Mouse (Mus musculus) intestine, postnatal 0 days (tissue): Measurements from ENCODE around the gene Ccdc103. TPM values are rescaled to one million over a fixed set of nuclear protein-coding genes. Genes with fewer than 3 reads are reported as not detected.

Experiments
- ATAC-seq: fragments of 200-750 bp; cut with Nextera tagmentation; 2 replicates; pipeline ENCODE4 v1.8.0; 2017; ENCODE audit warnings: mild to moderate bottlenecking, moderate TSS enrichment, moderate library complexity
- H3K27ac ChIP-seq: fragments of 300-500 bp; sonication (generic); 2 replicates; pipeline ENCODE4 v1.5.1; 2014; ENCODE audit warnings: mild to moderate bottlenecking, low read depth, low read length, moderate library complexity
- H3K27me3 ChIP-seq: fragments of 300-500 bp; sonication (generic); replicated peaks from 2 replicates; pipeline ENCODE4 v1.6.1; 2014; ENCODE audit warnings: low read length, mixed read lengths; ENCODE audit not compliant: control insufficient read depth, insufficient read depth
- H3K36me3 ChIP-seq: fragments of 300-500 bp; sonication (generic); 2 replicates; pipeline ENCODE4 v1.6.1; 2014; ENCODE audit warnings: mild to moderate bottlenecking, moderate library complexity; ENCODE audit not compliant: control insufficient read depth, insufficient read depth
- H3K4me1 ChIP-seq: fragments of 300-500 bp; sonication (generic); replicated peaks from 2 replicates; pipeline ENCODE4 v1.6.1; 2014; ENCODE audit warnings: antibody characterized with exemption, low read length, mixed read lengths; ENCODE audit not compliant: control insufficient read depth, insufficient read depth
- H3K4me2 ChIP-seq: fragments of 300-500 bp; sonication (generic); replicated peaks from 2 replicates; pipeline ENCODE4 v1.6.1; 2014; ENCODE audit warnings: low read depth, mild to moderate bottlenecking, moderate library complexity
- H3K4me3 ChIP-seq: fragments of 300-500 bp; sonication (generic); 2 replicates; pipeline ENCODE4 v1.5.1; 2014; ENCODE audit warnings: low read depth, low read length
- H3K9ac ChIP-seq: fragments of 300-500 bp; sonication (generic); 2 replicates; pipeline ENCODE4 v1.6.1; 2014; ENCODE audit warnings: mild to moderate bottlenecking, low read depth, low read length
- H3K9me3 ChIP-seq: fragments of 300-500 bp; sonication (generic); 2 replicates; pipeline ENCODE4 v1.6.1; 2016; ENCODE audit warnings: mixed run types; ENCODE audit not compliant: control insufficient read depth
- CTCF ChIP-seq: sonication (generic); IDR thresholded peaks from 2 replicates; pipeline ENCODE4 v1.5.1; 2016; ENCODE audit warnings: low read depth, mild to moderate bottlenecking, control low read depth, antibody characterized with exemption, moderate library complexity
- WGBS: fragments of 180-500 bp; shearing (Covaris S2); extraction: QIAGEN DNeasy Blood & Tissue Kit; methylation state at CpG from one replicate; pipeline ENCODE4 v1.1.7; 2014; 5-methylcytosine and 5-hydroxymethylcytosine counted together
- polyA plus RNA-seq: library from polyadenylated mRNA; unstranded; fragments of >200 nt; fragmentation: Nextera tagmentation; extraction: Ambion mirVana; gene quantifications from 2 replicates; pipeline ENCODE4 v1.2.1, GENCODE M21; 2015

Ccdc103 gene
- polyA plus RNA-seq = 0.20 and 0.50 TPM in 2 replicates

GRCm38 (mm10) chr11:102880585-102881313, at the start of gene Ccdc103, which contains the start of gene Eftud2:
Gene Ccdc103, plus strand, starts transcription at chr11:102881204.
Gene Eftud2, minus strand, starts transcription at chr11:102880985.
- no peak for TF ChIP-seq CTCF
- ATAC-seq = peak; percentile 90
- H3K4me3 ChIP-seq = peak within 1 kb of the TSS; percentile 70
- H3K4me2 ChIP-seq = peak within 1 kb of the TSS; percentile 86
- H3K27me3 ChIP-seq = no peaks in the 10 kb centered on the region
- H3K27ac ChIP-seq = peak within 1 kb of the TSS; percentile 55
- WGBS = under 1% methylated on average over 62 of the region's 62 CpGs
- H3K4me1 ChIP-seq = no peaks in the 10 kb centered on the region
- H3K36me3 ChIP-seq = peaks cover 16% of the 10 kb centered on the region
- peak within 1 kb of the TSS; percentile 70 for H3K9ac ChIP-seq
- no peaks in the 10 kb centered on the region for H3K9me3 ChIP-seq

DNA sequence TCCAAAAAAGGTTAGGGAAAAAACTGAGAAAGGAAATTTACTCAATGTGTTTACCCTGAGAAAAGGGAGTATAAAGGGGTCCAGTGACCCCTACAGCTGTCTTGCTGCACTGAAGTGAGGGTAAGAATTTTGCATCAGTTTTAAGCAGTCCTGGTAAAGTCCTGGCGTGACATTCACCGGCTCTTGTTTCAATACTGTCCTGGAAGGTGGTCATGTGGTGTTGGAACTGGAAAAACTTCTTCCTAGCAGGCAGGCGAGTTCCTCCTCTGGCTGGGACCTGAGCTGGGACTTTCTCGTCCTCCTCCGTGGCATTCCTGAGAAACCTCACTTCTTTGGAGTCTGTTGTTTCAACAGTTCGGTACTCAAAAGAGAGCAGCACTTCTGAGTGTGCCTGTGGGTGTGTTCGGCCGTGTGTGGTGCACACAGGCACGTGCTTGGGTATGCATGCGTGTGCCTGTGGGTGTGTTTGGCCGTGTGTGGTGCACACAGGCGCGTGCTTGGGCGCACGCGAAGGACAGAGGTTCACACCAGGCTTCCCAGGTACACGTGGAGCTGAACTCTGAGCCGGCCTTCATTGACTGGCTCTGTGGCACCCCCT, 48.2 kb upstream of the Ccdc103 start:
- TF ChIP-seq CTCF = 0 out of 2 replicates have a peak, but pooled peaks have one; percentile 17
- WGBS = 53% methylated on average over 18 of the region's 18 CpGs
- no peak overlapping the region for H3K27ac ChIP-seq
- H3K36me3 ChIP-seq = peaks cover 13% of the 10 kb centered on the region; the same call in 1 of the 2 replicates
- H3K9ac ChIP-seq = no peak overlapping the region
- H3K4me3 ChIP-seq = no peak overlapping the region
- H3K9me3 ChIP-seq = no peaks in the 10 kb centered on the region
- ATAC-seq = no peak
- no peaks in the 10 kb centered on the region for H3K27me3 ChIP-seq
- H3K4me1 ChIP-seq = no peaks in the 10 kb centered on the region
- H3K4me2 ChIP-seq = no peak overlapping the region

GRCm38 (mm10) chr11:102834219-102834618, 46.8 kb upstream of the Ccdc103 start:
- no peak overlapping the region for H3K27ac ChIP-seq
- H3K4me2 ChIP-seq = no peak overlapping the region
- H3K4me1 ChIP-seq = no peaks in the 10 kb centered on the region
- H3K36me3 ChIP-seq = peaks cover 26% of the 10 kb centered on the region
- TF ChIP-seq CTCF = no peak
- H3K4me3 ChIP-seq = no peak overlapping the region
- no peak for ATAC-seq
- H3K9me3 ChIP-seq = no peaks in the 10 kb centered on the region
- no peaks in the 10 kb centered on the region for H3K27me3 ChIP-seq
- 80% methylated on average over 10 of the region's 10 CpGs for WGBS
- no peak overlapping the region for H3K9ac ChIP-seq

- H3K4me2 ChIP-seq = no peak within 1 kb of the TSS
- WGBS = 73% methylated on average over 4 of the region's 4 CpGs
- no peaks in the 10 kb centered on the region for H3K27me3 ChIP-seq
- peaks cover 39% of the 10 kb centered on the region for H3K36me3 ChIP-seq
- H3K9ac ChIP-seq = no peak within 1 kb of the TSS
- no peak within 1 kb of the TSS for H3K27ac ChIP-seq
- no peak for ATAC-seq
- TF ChIP-seq CTCF = no peak
- no peaks in the 10 kb centered on the region for H3K4me1 ChIP-seq
- no peak within 1 kb of the TSS for H3K4me3 ChIP-seq
- H3K9me3 ChIP-seq = no peaks in the 10 kb centered on the region
Observed at GRCm38 (mm10) chr11:102835549-102835948, 45.5 kb upstream of the Ccdc103 start, which contains the start of gene Higd1b. Gene Higd1b, plus strand, starts transcription at chr11:102835849.

- no peak for TF ChIP-seq CTCF
- Histone ChIP-seq H3K27me3 (no peaks in the 10 kb centered on the region), H3K4me2 (no peak overlapping the region), H3K9ac (no peak overlapping the region), H3K9me3 (no peaks in the 10 kb centered on the region), H3K27ac (no peak overlapping the region), H3K4me3 (no peak overlapping the region), H3K4me1 (no peaks in the 10 kb centered on the region), H3K36me3 (peaks cover 44% of the 10 kb centered on the region)
- no peak for ATAC-seq
- 83% methylated on average over 9 of the region's 9 CpGs for WGBS
Observed at GRCm38 (mm10) chr11:102836146-102836545, 44.9 kb upstream of the Ccdc103 start.

DNA sequence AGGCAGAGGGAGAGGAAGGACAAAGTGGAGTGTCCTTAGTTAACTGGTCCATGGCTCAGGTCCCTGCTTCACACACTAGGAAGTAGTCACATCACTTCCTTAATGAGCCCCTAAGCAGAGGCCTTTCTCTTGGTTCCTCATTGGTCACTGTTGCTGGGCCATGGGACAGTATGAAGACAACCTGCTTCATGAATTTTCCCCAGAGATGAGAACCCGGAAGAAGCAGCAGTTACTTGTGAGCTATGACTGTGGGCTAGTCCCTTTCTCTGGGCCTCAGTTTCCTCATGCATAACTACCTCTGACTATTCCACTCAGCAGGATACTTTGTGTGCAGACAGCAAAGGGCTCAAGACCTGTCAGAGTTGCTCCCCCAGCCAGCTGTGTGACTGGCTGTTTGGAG, 43.6 kb upstream of the Ccdc103 start:
- Histone ChIP-seq H3K27ac (no peak overlapping the region), H3K9me3 (no peaks in the 10 kb centered on the region), H3K36me3 (peaks cover 52% of the 10 kb centered on the region), H3K4me3 (no peak overlapping the region), H3K27me3 (no peaks in the 10 kb centered on the region), H3K9ac (no peak overlapping the region), H3K4me2 (no peak overlapping the region), H3K4me1 (no peaks in the 10 kb centered on the region)
- 88% methylated on average over 1 of the region's 1 CpGs for WGBS
- no peak for ATAC-seq
- no peak for TF ChIP-seq CTCF
